Mouse (Mus musculus): ENCODE measurements at regions not wholly inside any gene's neighbourhood (a gene's known extent, or its start where the extent isn't known, plus 50 kb on each side); places are given as distances from the start of the nearest gene placed in this dataset.

GRCm38 (mm10) chr11:40027511-40027910, 667.5 kb downstream of the Mat2b start:
- WGBS, result 89% methylated on average over 3 of the region's 3 CpGs
- ATAC-seq (ENCODE audit: low FRiP score), result no peak
- Histone ChIP-seq H3K27ac (ENCODE audit: low read depth, low read length) (no peak overlapping the region), H3K9ac (replicated peaks; ENCODE audit: low read length, poor library complexity, severe bottlenecking) (no peak overlapping the region), H3K27me3 (ENCODE audit: insufficient read depth, low read length) (no peaks in the 10 kb centered on the region), H3K9me3 (ENCODE audit: low read length) (no peaks in the 10 kb centered on the region), H3K4me1 (ENCODE audit: insufficient read depth, low read length) (no peaks in the 10 kb centered on the region), H3K4me3 (ENCODE audit: low read depth, low read length) (no peak overlapping the region), H3K4me2 (ENCODE audit: low read depth, low read length, poor library complexity, severe bottlenecking) (no peak overlapping the region), H3K36me3 (ENCODE audit: insufficient read depth, low read length) (no peaks in the 10 kb centered on the region)
- no peak for DNase-seq (ENCODE audit: low spot score)
- TF ChIP-seq CTCF (IDR thresholded peaks at IDR 0.05), result no peak

- Histone ChIP-seq H3K4me1 (ENCODE audit: insufficient read depth, low read length) (no peaks in the 10 kb centered on the region), H3K27ac (ENCODE audit: low read depth, low read length) (no peak overlapping the region), H3K9me3 (ENCODE audit: low read length) (no peaks in the 10 kb centered on the region), H3K4me3 (ENCODE audit: low read depth, low read length) (no peak overlapping the region), H3K9ac (replicated peaks; ENCODE audit: low read length, poor library complexity, severe bottlenecking) (no peak overlapping the region), H3K27me3 (ENCODE audit: insufficient read depth, low read length) (no peaks in the 10 kb centered on the region), H3K4me2 (ENCODE audit: low read depth, low read length, poor library complexity, severe bottlenecking) (no peak overlapping the region), H3K36me3 (ENCODE audit: insufficient read depth, low read length) (no peaks in the 10 kb centered on the region)
- WGBS, result 35% methylated on average over 2 of the region's 2 CpGs
- ATAC-seq (ENCODE audit: low FRiP score), result no peak
- DNase-seq (ENCODE audit: low spot score), result no peak
- TF ChIP-seq CTCF (IDR thresholded peaks at IDR 0.05), result no peak
These were observed 695.5 kb downstream of the Mat2b start for GRCm38 (mm10) chr11:39999483-39999882.

- 51% methylated on average over 1 of the region's 1 CpGs for WGBS
- Histone ChIP-seq H3K27ac (ENCODE audit: low read depth, low read length) (no peak overlapping the region), H3K36me3 (ENCODE audit: insufficient read depth, low read length) (no peaks in the 10 kb centered on the region), H3K9me3 (ENCODE audit: low read length) (no peaks in the 10 kb centered on the region), H3K27me3 (ENCODE audit: insufficient read depth, low read length) (no peaks in the 10 kb centered on the region), H3K4me2 (ENCODE audit: low read depth, low read length, poor library complexity, severe bottlenecking) (no peak overlapping the region), H3K4me3 (ENCODE audit: low read depth, low read length) (no peak overlapping the region), H3K9ac (replicated peaks; ENCODE audit: low read length, poor library complexity, severe bottlenecking) (no peak overlapping the region), H3K4me1 (ENCODE audit: insufficient read depth, low read length) (no peaks in the 10 kb centered on the region)
- TF ChIP-seq CTCF (IDR thresholded peaks at IDR 0.05), result no peak
- DNase-seq (ENCODE audit: low spot score), result no peak
- no peak for ATAC-seq (ENCODE audit: low FRiP score)
These were observed 696.4 kb downstream of the Mat2b start for GRCm38 (mm10) chr11:39998612-39999011.

- no peaks in the 10 kb centered on the region for H3K27me3 ChIP-seq (ENCODE audit: insufficient read depth, low read length)
- no peak overlapping the region for H3K27ac ChIP-seq (ENCODE audit: low read depth, low read length)
- no peaks in the 10 kb centered on the region for H3K9me3 ChIP-seq (ENCODE audit: low read length)
- no peak overlapping the region for H3K4me2 ChIP-seq (ENCODE audit: low read depth, low read length, poor library complexity, severe bottlenecking)
- no peaks in the 10 kb centered on the region for H3K36me3 ChIP-seq (ENCODE audit: insufficient read depth, low read length)
- H3K4me3 ChIP-seq (ENCODE audit: low read depth, low read length), result no peak overlapping the region
- no peaks in the 10 kb centered on the region for H3K4me1 ChIP-seq (ENCODE audit: insufficient read depth, low read length)
- no peak for TF ChIP-seq CTCF (IDR thresholded peaks at IDR 0.05)
- DNase-seq (ENCODE audit: low spot score) (no peak), ATAC-seq (ENCODE audit: low FRiP score) (no peak)
- 81% methylated on average over 4 of the region's 4 CpGs for WGBS
- H3K9ac ChIP-seq (replicated peaks; ENCODE audit: low read length, poor library complexity, severe bottlenecking), result no peak overlapping the region
These were observed 722.4 kb downstream of the Mat2b start for GRCm38 (mm10) chr11:39972585-39972984.

GRCm38 (mm10) chr11:39963705-39964104, 731.3 kb downstream of the Mat2b start:
- DNase-seq (ENCODE audit: low spot score) (no peak), ATAC-seq (ENCODE audit: low FRiP score) (no peak)
- Histone ChIP-seq H3K4me1 (ENCODE audit: insufficient read depth, low read length) (no peaks in the 10 kb centered on the region), H3K27ac (ENCODE audit: low read depth, low read length) (no peak overlapping the region), H3K9ac (replicated peaks; ENCODE audit: low read length, poor library complexity, severe bottlenecking) (no peak overlapping the region), H3K4me2 (ENCODE audit: low read depth, low read length, poor library complexity, severe bottlenecking) (no peak overlapping the region), H3K9me3 (ENCODE audit: low read length) (no peaks in the 10 kb centered on the region), H3K4me3 (ENCODE audit: low read depth, low read length) (no peak overlapping the region), H3K27me3 (ENCODE audit: insufficient read depth, low read length) (no peaks in the 10 kb centered on the region), H3K36me3 (ENCODE audit: insufficient read depth, low read length) (no peaks in the 10 kb centered on the region)
- TF ChIP-seq CTCF (IDR thresholded peaks at IDR 0.05), result no peak

GRCm38 (mm10) chr11:39954426-39954825, 740.6 kb downstream of the Mat2b start:
- no peak overlapping the region for H3K27ac ChIP-seq (ENCODE audit: low read depth, low read length)
- no peak overlapping the region for H3K4me2 ChIP-seq (ENCODE audit: low read depth, low read length, poor library complexity, severe bottlenecking)
- H3K27me3 ChIP-seq (ENCODE audit: insufficient read depth, low read length), result no peaks in the 10 kb centered on the region
- H3K36me3 ChIP-seq (ENCODE audit: insufficient read depth, low read length), result no peaks in the 10 kb centered on the region
- H3K9ac ChIP-seq (replicated peaks; ENCODE audit: low read length, poor library complexity, severe bottlenecking), result no peak overlapping the region
- DNase-seq (ENCODE audit: low spot score) (no peak), ATAC-seq (ENCODE audit: low FRiP score) (no peak)
- H3K4me3 ChIP-seq (ENCODE audit: low read depth, low read length), result no peak overlapping the region
- no peaks in the 10 kb centered on the region for H3K9me3 ChIP-seq (ENCODE audit: low read length)
- no peak for TF ChIP-seq CTCF (IDR thresholded peaks at IDR 0.05)
- no peaks in the 10 kb centered on the region for H3K4me1 ChIP-seq (ENCODE audit: insufficient read depth, low read length)

- Histone ChIP-seq H3K36me3 (ENCODE audit: insufficient read depth, low read length) (no peaks in the 10 kb centered on the region), H3K4me3 (ENCODE audit: low read depth, low read length) (no peak overlapping the region), H3K4me2 (ENCODE audit: low read depth, low read length, poor library complexity, severe bottlenecking) (no peak overlapping the region), H3K9me3 (ENCODE audit: low read length) (no peaks in the 10 kb centered on the region), H3K27ac (ENCODE audit: low read depth, low read length) (no peak overlapping the region), H3K9ac (replicated peaks; ENCODE audit: low read length, poor library complexity, severe bottlenecking) (no peak overlapping the region), H3K27me3 (ENCODE audit: insufficient read depth, low read length) (no peaks in the 10 kb centered on the region), H3K4me1 (ENCODE audit: insufficient read depth, low read length) (no peaks in the 10 kb centered on the region)
- no peak for ATAC-seq (ENCODE audit: low FRiP score)
- no peak for TF ChIP-seq CTCF (IDR thresholded peaks at IDR 0.05)
- 79% methylated on average over 2 of the region's 2 CpGs for WGBS
- DNase-seq (ENCODE audit: low spot score), result no peak
These were observed 750.8 kb downstream of the Mat2b start for GRCm38 (mm10) chr11:39944196-39944595.
